18 mouse cellular contexts compared by ENCODE assay signal in genomic region chr9:4040871-4041665, GRCm38 (mm10).
"Had no signal": no experiment of that assay in that cellular context is flagged by ENCODE, and none has a peak within 500 bp of the region (broad histone marks: within the 10 kb centered on the region; RNA-seq: fewer than 3 reads in every experiment).

No protein-coding gene starts in this region.

- H3K4me2 ChIP-seq: lung, embryonic 14.5 days; midbrain, embryonic 12.5 days; neural tube, embryonic 13.5 days; neural tube, embryonic 15.5 days had no signal

- ATAC-seq: midbrain, embryonic 16.5 days had no signal

- H3K27ac ChIP-seq: midbrain, embryonic 10.5 days; midbrain, embryonic 12.5 days; neural tube, embryonic 13.5 days; neural tube, embryonic 15.5 days had no signal

- H3K9ac ChIP-seq: lung, embryonic 14.5 days; midbrain, embryonic 12.5 days; neural tube, embryonic 13.5 days; neural tube, embryonic 15.5 days had no signal

- H3K4me3 ChIP-seq: midbrain, embryonic 10.5 days; midbrain, embryonic 12.5 days; myocyte; neural tube, embryonic 13.5 days; neural tube, embryonic 15.5 days had no signal

- H3K27me3 ChIP-seq: midbrain, embryonic 12.5 days; neural tube, embryonic 13.5 days; neural tube, embryonic 15.5 days had no signal

- H3K4me1 ChIP-seq: midbrain, embryonic 10.5 days; midbrain, embryonic 12.5 days; neural tube, embryonic 13.5 days; neural tube, embryonic 15.5 days had no signal

- H3K9me3 ChIP-seq: midbrain, embryonic 10.5 days; midbrain, embryonic 12.5 days; neural tube, embryonic 13.5 days; neural tube, embryonic 15.5 days had no signal

- H3K36me3 ChIP-seq: midbrain, embryonic 10.5 days; midbrain, embryonic 12.5 days; neural tube, embryonic 13.5 days; neural tube, embryonic 15.5 days had no signal

- DNase-seq: lung, embryonic 14.5 days; lung, postnatal 10 days; lung, postnatal 4 days; midbrain, embryonic 14.5 days; retina, postnatal 1 day; right cerebral cortex, adult 18-20 months; right cerebral cortex, postnatal 25 days; right cerebral cortex, postnatal 4 days; spleen, adult 18-20 months; thymus, adult 18-20 months; thymus, postnatal 14 days; thymus, postnatal 36 days had no signal
